Mouse (Mus musculus) limb, embryonic 13.5 days (tissue): Measurements from ENCODE around the gene Wdr46. TPM values are rescaled to one million over a fixed set of nuclear protein-coding genes. Genes with fewer than 3 reads are reported as not detected.
"Not testable (repeated sequence)": the region's sequence is repeated elsewhere in the genome, so short reads cannot be mapped to it uniquely, and the experiment has no call there.

ENCODE experiments used
- ATAC-seq: fragments of 200-750 bp; cut with Nextera tagmentation; 2 replicates; pipeline ENCODE4 v1.8.0; 2017; ENCODE audit warnings: low read depth, moderate number of reproducible peaks, moderate TSS enrichment; ENCODE audit not compliant: low FRiP score
- H3K27ac ChIP-seq: fragments of 300-500 bp; sonication (generic); 2 replicates; pipeline ENCODE4 v1.5.1; 2015; ENCODE audit warnings: inconsistent platforms, mild to moderate bottlenecking, moderate library complexity
- H3K27me3 ChIP-seq: fragments of 300-500 bp; sonication (generic); 2 replicates; pipeline ENCODE4 v1.6.1; 2015; ENCODE audit warnings: mild to moderate bottlenecking, inconsistent platforms
- H3K36me3 ChIP-seq: fragments of 300-500 bp; sonication (generic); 2 replicates; pipeline ENCODE4 v1.6.1; 2015; ENCODE audit warnings: inconsistent platforms, mild to moderate bottlenecking, moderate library complexity
- H3K4me1 ChIP-seq: fragments of 300-500 bp; sonication (generic); 2 replicates; pipeline ENCODE4 v1.6.1; 2015; ENCODE audit warnings: inconsistent platforms
- H3K4me2 ChIP-seq: fragments of 300-500 bp; sonication (generic); replicated peaks from 2 replicates; pipeline ENCODE4 v1.6.1; 2015; ENCODE audit warnings: inconsistent platforms, mild to moderate bottlenecking, moderate library complexity
- H3K4me3 ChIP-seq: fragments of 300-500 bp; sonication (generic); 2 replicates; pipeline ENCODE4 v1.5.1; 2015; ENCODE audit warnings: moderate library complexity, mild to moderate bottlenecking, inconsistent platforms
- H3K9ac ChIP-seq: fragments of 300-500 bp; sonication (generic); 2 replicates; pipeline ENCODE4 v1.6.1; 2015; ENCODE audit warnings: mild to moderate bottlenecking, inconsistent platforms
- H3K9me3 ChIP-seq: fragments of 300-500 bp; sonication (generic); 2 replicates; pipeline ENCODE4 v1.6.1; 2016; ENCODE audit warnings: inconsistent platforms
- WGBS: fragments of 180-500 bp; shearing (Covaris S2); methylation state at CpG from one replicate; pipeline ENCODE4 v1.1.7; 2015; 5-methylcytosine and 5-hydroxymethylcytosine counted together
- polyA plus RNA-seq: library from polyadenylated mRNA; unstranded; fragments of >200 nt; fragmentation: Nextera tagmentation; extraction: Ambion mirVana; gene quantifications from 2 replicates; pipeline ENCODE4 v1.2.1, GENCODE M21; 2015

Gene Wdr46
- polyA plus RNA-seq, 1 experiment from 2014 or later, result 37.0 TPM

- no peak overlapping the region for H3K4me2 ChIP-seq
- no peaks in the 10 kb centered on the region for H3K4me1 ChIP-seq
- H3K36me3 ChIP-seq, result no peaks in the 10 kb centered on the region
- no peak overlapping the region for H3K9ac ChIP-seq
- 79% methylated on average over 7 of the region's 7 CpGs for WGBS
- no peaks in the 10 kb centered on the region for H3K9me3 ChIP-seq
- ATAC-seq, result no peak
- no peak overlapping the region for H3K27ac ChIP-seq
- no peak overlapping the region for H3K4me3 ChIP-seq
- H3K27me3 ChIP-seq, result no peaks in the 10 kb centered on the region
Measured at GRCm38 (mm10) chr17:33902491-33902890, 38.0 kb upstream of the Wdr46 start.

DNA sequence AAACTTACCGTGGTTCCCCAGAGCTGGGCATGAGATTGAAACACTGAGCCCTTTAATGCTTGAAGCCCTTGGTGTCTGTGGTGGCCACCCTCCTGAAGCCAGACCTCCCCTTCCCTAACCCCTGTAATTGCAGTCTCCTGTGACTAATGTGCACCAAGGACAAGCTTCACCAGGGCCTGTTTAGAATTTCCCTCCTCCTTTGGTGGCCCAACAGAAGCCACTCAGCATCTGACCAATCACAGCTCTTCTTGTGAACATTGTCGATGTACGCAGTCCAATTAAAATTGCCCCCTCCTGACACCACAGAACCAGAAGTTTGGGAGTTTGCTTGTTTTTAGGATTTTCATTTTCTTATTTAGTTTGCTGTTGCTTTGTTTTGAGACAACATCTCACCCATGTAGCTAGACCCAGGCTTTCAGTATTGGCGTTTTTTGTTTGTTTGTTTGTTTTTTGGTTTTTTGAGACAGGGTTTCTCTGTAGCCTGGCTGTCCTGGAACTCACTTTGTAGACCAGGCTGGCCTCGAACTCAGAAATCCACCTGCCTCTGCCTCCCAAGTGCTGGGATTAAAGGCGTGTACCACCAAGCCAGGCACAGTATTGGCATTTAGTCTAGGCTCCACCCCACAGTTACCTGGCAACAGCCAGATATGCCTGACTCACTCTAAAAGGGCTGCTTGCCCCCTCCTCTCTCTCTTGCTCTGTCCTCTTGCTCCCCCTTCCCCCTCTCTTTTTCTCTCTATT, 36.4 kb upstream of the Wdr46 start:
- not testable (repeated sequence) for H3K27me3 ChIP-seq, H3K27ac ChIP-seq, H3K4me1 ChIP-seq, H3K36me3 ChIP-seq, H3K4me2 ChIP-seq, H3K9me3 ChIP-seq, H3K4me3 ChIP-seq, H3K9ac ChIP-seq, ATAC-seq
- 71% methylated on average over 6 of the region's 6 CpGs for WGBS

DNA sequence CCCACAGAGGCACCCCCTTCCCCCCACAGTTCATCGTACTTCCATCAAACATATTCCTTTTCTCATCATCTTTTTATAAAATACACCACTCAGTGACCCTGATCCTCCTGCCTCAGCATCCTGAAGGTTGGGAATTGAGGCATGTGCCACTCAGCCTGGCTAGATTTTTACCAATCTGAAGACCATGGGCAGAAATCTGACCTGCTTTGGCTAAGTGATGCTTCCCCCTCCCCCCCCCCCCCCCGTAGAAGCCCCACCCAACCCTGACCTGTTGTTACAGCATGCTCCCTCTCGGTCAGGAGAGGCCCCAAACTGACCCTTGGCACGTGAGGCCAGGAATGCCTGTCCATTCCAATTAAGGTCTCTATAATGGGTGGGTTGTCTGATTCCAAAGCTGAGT, 35.6 kb upstream of the Wdr46 start, which contains the start of gene Platr17:
TSS of gene Platr17 (plus strand) at position 301 of the 400 bp plus-strand sequence.
- H3K9me3 ChIP-seq, H3K9ac ChIP-seq, H3K4me3 ChIP-seq, H3K27ac ChIP-seq, H3K4me2 ChIP-seq, H3K36me3 ChIP-seq, H3K4me1 ChIP-seq, ATAC-seq, H3K27me3 ChIP-seq: not testable (repeated sequence)
- 30% methylated on average over 3 of the region's 4 CpGs for WGBS

- H3K27ac ChIP-seq, result peak overlapping the region; percentile 90
- ATAC-seq, result peak; percentile 38
- peaks cover 23% of the 10 kb centered on the region for H3K4me1 ChIP-seq
- peak overlapping the region; percentile 99 for H3K4me2 ChIP-seq
- peak overlapping the region; percentile 82 for H3K9ac ChIP-seq
- under 1% methylated on average over 44 of the region's 44 CpGs for WGBS
- no peaks in the 10 kb centered on the region for H3K9me3 ChIP-seq
- peaks cover 29% of the 10 kb centered on the region for H3K36me3 ChIP-seq
- no peaks in the 10 kb centered on the region for H3K27me3 ChIP-seq
- H3K4me3 ChIP-seq, result peak overlapping the region; percentile 89
Measured at GRCm38 (mm10) chr17:33908331-33909076, 32.0 kb upstream of the Wdr46 start.

DNA sequence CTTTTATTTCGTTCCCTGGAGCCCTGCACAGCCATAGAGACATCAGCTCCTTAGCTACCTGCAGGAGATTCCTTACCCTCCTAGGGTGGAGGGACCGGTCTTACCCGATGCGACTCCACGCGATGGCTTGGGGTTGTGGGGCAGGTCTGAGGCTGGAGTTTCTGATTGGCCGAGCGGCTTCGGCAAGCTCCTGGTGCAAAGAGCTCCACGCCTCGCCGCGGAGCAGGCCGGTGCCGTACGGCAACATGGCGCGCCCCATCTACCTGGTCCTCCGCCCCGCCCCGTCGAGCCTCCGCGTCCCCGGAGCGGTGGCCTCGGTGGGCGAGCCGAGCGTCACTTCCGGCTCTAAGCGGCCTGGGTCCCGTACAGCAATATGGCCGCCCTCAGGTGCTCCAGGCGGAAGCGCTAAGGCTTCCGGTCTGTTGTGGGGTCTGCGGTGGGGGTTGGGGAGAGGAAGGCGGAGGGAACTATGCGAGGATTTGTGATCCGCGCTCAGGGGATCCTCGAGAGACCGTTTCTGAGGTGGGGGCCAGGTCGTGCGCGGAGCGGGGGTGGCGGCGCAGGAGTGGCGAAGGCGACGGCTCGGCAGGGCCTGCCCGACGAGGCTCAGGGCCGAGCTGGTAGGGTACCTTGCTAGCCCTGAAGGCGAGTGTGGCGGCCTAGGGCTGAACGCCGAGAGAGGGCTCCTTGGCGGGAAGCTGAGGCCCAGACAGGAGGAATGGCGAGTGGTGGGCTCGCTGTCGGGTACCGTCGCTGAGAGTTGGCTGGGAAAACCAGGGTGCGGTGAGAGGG, 31.2 kb upstream of the Wdr46 start, which contains the start of gene Daxx:
TSS of gene Daxx (plus strand) at position 338 of the 792 bp plus-strand sequence.
- Histone ChIP-seq H3K36me3 (peaks cover 36% of the 10 kb centered on the region), H3K4me2 (peak within 1 kb of the TSS; percentile 99), H3K9me3 (no peaks in the 10 kb centered on the region), H3K4me1 (peaks cover 27% of the 10 kb centered on the region), H3K27me3 (no peaks in the 10 kb centered on the region), H3K4me3 (peak within 1 kb of the TSS; percentile 89), H3K27ac (peak within 1 kb of the TSS; percentile 90), H3K9ac (peak within 1 kb of the TSS; percentile 90)
- peak; percentile 97 for ATAC-seq
- under 1% methylated on average over 68 of the region's 68 CpGs for WGBS

DNA sequence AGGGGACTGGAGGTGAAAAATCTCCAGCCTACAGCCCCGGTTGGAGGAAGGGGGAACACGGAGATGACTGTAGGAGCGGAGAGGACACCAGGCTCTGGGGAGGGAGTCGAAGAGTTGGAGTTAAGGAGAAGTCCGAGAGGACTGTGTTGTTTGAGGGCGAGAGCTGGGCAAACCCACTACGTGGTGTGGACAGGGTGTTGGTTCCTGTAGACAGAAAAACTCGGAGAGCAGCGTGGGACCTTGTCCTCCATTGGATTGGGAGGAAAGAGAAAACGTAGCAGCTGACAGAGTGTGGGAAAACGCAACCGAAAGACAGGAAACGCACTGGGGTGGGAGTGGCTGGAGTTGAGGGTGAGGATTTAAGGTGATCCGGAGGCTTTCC, 30.6 kb upstream of the Wdr46 start:
- Histone ChIP-seq H3K4me3 (peak overlapping the region; percentile 89), H3K36me3 (peaks cover 42% of the 10 kb centered on the region), H3K9ac (peak overlapping the region; percentile 90), H3K4me2 (peak overlapping the region; percentile 99), H3K4me1 (peaks cover 31% of the 10 kb centered on the region), H3K27ac (peak overlapping the region; percentile 87), H3K27me3 (no peaks in the 10 kb centered on the region), H3K9me3 (no peaks in the 10 kb centered on the region)
- peak; percentile 2; the same call in 1 of the 2 replicates for ATAC-seq
- WGBS, result under 1% methylated on average over 14 of the region's 14 CpGs

DNA sequence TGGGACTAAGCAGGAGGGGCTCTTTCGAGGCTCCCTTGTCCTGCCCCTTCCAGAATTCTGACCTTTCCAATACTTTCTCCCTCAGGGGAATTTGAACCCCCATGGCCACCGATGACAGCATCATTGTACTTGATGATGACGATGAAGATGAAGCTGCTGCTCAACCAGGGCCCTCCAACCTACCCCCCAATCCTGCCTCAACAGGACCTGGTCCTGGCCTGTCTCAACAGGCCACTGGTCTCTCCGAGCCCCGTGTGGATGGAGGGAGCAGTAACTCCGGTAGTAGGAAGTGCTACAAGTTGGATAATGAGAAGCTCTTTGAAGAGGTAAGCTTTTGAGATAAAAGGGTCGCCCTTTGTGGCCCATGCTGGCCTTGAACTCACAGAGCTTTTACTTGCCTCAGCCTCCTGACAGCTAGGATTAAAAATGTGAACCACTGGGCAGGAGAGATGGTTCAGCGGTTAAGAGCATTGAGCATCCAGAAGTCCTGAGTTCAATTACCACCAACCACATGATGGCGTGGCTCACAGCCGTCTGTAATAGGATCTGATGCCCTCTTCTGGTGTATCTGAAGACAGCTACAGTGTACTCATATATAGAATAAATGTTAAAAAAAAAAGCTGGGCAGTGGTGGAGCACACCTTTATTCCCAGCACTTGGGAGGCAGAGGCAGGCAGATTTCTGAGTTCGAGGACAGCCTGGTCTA, 30.0 kb upstream of the Wdr46 start:
- H3K4me3 ChIP-seq, result peak overlapping the region; percentile 89
- WGBS, result 50% methylated on average over 11 of the region's 11 CpGs
- H3K9me3 ChIP-seq, result no peaks in the 10 kb centered on the region
- peaks cover 46% of the 10 kb centered on the region for H3K36me3 ChIP-seq
- ATAC-seq, result no peak
- no peaks in the 10 kb centered on the region for H3K27me3 ChIP-seq
- H3K9ac ChIP-seq, result peak overlapping the region; percentile 90
- H3K27ac ChIP-seq, result peak overlapping the region; percentile 87; the same call in 1 of the 2 replicates
- peak overlapping the region; percentile 99 for H3K4me2 ChIP-seq
- peaks cover 37% of the 10 kb centered on the region for H3K4me1 ChIP-seq

GRCm38 (mm10) chr17:33911052-33911812, 29.2 kb upstream of the Wdr46 start:
- Histone ChIP-seq H3K4me2 (0 out of 2 replicates have a peak overlapping the region, but pooled peaks have one; percentile 9), H3K36me3 (peaks cover 46% of the 10 kb centered on the region), H3K27ac (no peak overlapping the region), H3K9me3 (no peaks in the 10 kb centered on the region), H3K4me1 (peaks cover 38% of the 10 kb centered on the region), H3K4me3 (0 out of 2 replicates have a peak overlapping the region, but pooled peaks have one; percentile 89), H3K9ac (0 out of 2 replicates have a peak overlapping the region, but pooled peaks have one; percentile 39), H3K27me3 (no peaks in the 10 kb centered on the region)
- WGBS, result 92% methylated on average over 31 of the region's 31 CpGs
- no peak for ATAC-seq

DNA sequence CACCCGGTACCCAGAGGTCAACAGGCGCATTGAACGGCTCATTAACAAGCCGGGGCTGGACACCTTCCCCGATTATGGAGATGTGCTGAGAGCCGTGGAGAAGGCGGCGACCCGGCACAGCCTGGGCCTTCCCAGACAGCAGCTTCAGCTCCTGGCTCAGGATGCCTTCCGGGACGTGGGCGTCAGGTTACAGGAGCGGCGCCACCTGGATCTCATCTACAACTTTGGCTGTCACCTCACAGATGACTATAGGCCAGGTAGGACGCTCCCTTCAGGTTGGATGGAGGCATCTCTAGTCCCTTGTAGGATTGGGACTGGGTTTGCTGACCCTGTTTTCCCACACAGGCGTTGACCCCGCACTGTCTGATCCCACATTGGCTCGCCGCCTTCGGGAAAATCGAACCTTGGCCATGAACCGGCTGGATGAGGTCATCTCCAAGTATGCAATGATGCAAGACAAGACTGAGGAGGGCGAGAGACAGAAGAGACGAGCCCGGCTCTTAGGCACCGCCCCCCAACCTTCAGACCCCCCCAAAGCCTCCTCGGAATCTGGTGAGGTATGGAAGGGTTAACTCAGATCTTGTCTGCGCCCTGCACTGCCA, 28.5 kb upstream of the Wdr46 start:
- H3K36me3 ChIP-seq, result peaks cover 46% of the 10 kb centered on the region
- ATAC-seq, result no peak
- H3K4me3 ChIP-seq, result no peak overlapping the region
- H3K27ac ChIP-seq, result no peak overlapping the region
- no peaks in the 10 kb centered on the region for H3K27me3 ChIP-seq
- H3K4me2 ChIP-seq, result no peak overlapping the region
- H3K9ac ChIP-seq, result 0 out of 2 replicates have a peak overlapping the region, but pooled peaks have one; percentile 39
- H3K9me3 ChIP-seq, result no peaks in the 10 kb centered on the region
- 89% methylated on average over 28 of the region's 28 CpGs for WGBS
- peaks cover 41% of the 10 kb centered on the region for H3K4me1 ChIP-seq

DNA sequence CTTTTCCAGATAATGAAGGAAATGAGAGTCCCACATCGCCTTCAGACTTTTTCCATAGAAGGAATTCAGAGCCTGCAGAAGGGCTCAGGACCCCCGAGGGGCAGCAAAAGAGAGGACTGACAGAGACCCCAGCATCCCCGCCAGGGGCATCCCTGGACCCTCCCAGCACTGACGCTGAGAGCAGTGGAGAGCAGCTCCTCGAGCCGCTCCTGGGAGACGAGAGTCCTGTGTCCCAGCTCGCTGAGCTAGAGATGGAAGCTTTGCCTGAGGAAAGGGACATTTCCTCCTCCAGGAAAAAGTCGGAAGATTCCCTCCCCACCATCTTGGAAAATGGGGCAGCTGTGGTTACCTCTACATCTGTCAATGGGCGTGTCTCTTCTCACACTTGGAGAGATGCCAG, 27.2 kb upstream of the Wdr46 start:
- Histone ChIP-seq H3K4me1 (peaks cover 43% of the 10 kb centered on the region), H3K9ac (no peak overlapping the region), H3K36me3 (peaks cover 52% of the 10 kb centered on the region), H3K9me3 (no peaks in the 10 kb centered on the region), H3K27ac (no peak overlapping the region), H3K27me3 (no peaks in the 10 kb centered on the region), H3K4me2 (no peak overlapping the region), H3K4me3 (no peak overlapping the region)
- 92% methylated on average over 10 of the region's 10 CpGs for WGBS
- ATAC-seq, result no peak
